Mouse (Mus musculus) midbrain, embryonic 15.5 days (tissue): Measurements from ENCODE around the gene Gm20219. TPM values are rescaled to one million over a fixed set of nuclear protein-coding genes. Genes with fewer than 3 reads are reported as not detected.
"Not testable (repeated sequence)": the region's sequence is repeated elsewhere in the genome, so short reads cannot be mapped to it uniquely, and the experiment has no call there.

ENCODE experiments used
- ATAC-seq: fragments of 200-750 bp; cut with Nextera tagmentation; replicated peaks from 2 replicates; pipeline ENCODE4 v1.8.0; 2017; ENCODE audit warnings: moderate TSS enrichment
- H3K27ac ChIP-seq: fragments of 300-500 bp; sonication (generic); 2 replicates; pipeline ENCODE4 v1.5.1; 2015; ENCODE audit warnings: mild to moderate bottlenecking, inconsistent platforms
- H3K27me3 ChIP-seq: fragments of 300-500 bp; sonication (generic); replicated peaks from 2 replicates; pipeline ENCODE4 v1.6.1; 2015; ENCODE audit warnings: inconsistent platforms
- H3K36me3 ChIP-seq: fragments of 300-500 bp; sonication (generic); replicated peaks from 2 replicates; pipeline ENCODE4 v1.6.1; 2015; ENCODE audit warnings: inconsistent platforms
- H3K4me1 ChIP-seq: fragments of 300-500 bp; sonication (generic); 2 replicates; pipeline ENCODE4 v1.6.1; 2015; ENCODE audit warnings: inconsistent platforms
- H3K4me2 ChIP-seq: fragments of 300-500 bp; sonication (generic); 2 replicates; pipeline ENCODE4 v1.6.1; 2015; ENCODE audit warnings: inconsistent platforms, mild to moderate bottlenecking, moderate library complexity
- H3K4me3 ChIP-seq: fragments of 300-500 bp; sonication (generic); 2 replicates; pipeline ENCODE4 v1.5.1; 2015; ENCODE audit warnings: mild to moderate bottlenecking, inconsistent platforms
- H3K9ac ChIP-seq: fragments of 300-500 bp; sonication (generic); 2 replicates; pipeline ENCODE4 v1.6.1; 2015; ENCODE audit warnings: mild to moderate bottlenecking, inconsistent platforms
- H3K9me3 ChIP-seq: fragments of 300-500 bp; sonication (generic); 2 replicates; pipeline ENCODE4 v1.6.1; 2016; ENCODE audit warnings: inconsistent platforms
- WGBS: fragments of 180-500 bp; shearing (Covaris S2); methylation state at CpG from one replicate; pipeline ENCODE4 v1.1.7; 2015; ENCODE audit warnings: mixed read lengths; 5-methylcytosine and 5-hydroxymethylcytosine counted together
- polyA plus RNA-seq: library from polyadenylated mRNA; unstranded; fragments of >200 nt; fragmentation: Nextera tagmentation; extraction: Ambion mirVana; gene quantifications from 2 replicates; pipeline ENCODE4 v1.2.1, GENCODE M21; 2015

The Gm20219 gene
- polyA plus RNA-seq, 1 experiment from 2014 or later = 1.4 TPM

GRCm38 (mm10) chr17:56509021-56509640, 45.1 kb downstream of the Gm20219 start:
- peaks cover 28% of the 10 kb centered on the region for H3K27me3 ChIP-seq
- H3K27ac ChIP-seq = peak overlapping the region; percentile 53; the same call in 1 of the 2 replicates
- H3K4me2 ChIP-seq = no peak overlapping the region
- ATAC-seq = no peak
- H3K9me3 ChIP-seq = no peaks in the 10 kb centered on the region
- WGBS = 31% methylated on average over 10 of the region's 10 CpGs
- H3K4me1 ChIP-seq = peaks cover 33% of the 10 kb centered on the region
- no peak overlapping the region for H3K9ac ChIP-seq
- H3K36me3 ChIP-seq = no peaks in the 10 kb centered on the region
- no peak overlapping the region for H3K4me3 ChIP-seq

DNA sequence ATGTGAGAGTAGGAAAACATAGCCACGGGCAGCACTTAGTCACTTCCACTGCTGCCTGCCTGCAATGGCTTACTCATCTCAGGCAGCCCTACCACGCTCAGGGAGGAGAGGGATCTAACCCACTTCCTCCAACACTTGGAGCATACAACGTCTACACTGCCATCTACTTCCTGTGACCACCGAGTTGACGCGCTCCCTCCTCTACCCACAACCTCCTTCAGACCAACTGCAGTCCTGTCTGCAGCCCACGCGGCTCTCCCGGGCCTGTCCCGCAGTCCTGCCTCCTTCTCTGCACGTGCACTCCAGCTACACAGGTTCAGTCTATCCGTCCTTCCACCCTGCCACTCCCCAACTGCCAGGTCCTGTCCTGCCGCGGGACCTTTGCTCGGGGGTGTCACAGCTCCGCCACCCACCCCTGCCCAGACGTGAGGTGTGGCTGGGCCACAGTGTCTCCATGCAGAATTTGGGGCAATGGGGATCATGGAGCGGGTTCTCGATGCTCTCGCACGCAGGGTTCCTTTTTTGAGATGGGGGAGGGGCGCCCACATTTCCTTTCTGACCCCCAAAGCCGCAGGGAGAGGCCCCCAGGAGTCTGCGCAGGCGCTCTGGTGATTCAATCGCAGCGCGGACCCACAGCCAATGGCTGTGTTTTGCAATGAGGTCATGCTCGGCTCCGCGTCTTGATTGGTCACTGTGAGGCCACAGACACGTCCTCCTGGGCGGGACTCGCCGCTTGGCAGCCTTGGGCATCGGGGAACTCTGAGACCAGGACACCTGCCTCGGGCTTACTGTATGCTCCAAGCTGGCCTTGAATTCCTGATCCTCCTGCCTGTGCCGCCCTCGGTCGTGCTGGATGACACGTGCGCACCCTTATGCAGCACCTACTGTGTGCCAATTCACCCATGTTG, 46.8 kb downstream of the Gm20219 start:
- Histone ChIP-seq H3K27me3 (peaks cover 24% of the 10 kb centered on the region), H3K9ac (peak overlapping the region; percentile 88), H3K9me3 (no peaks in the 10 kb centered on the region), H3K4me1 (peaks cover 33% of the 10 kb centered on the region), H3K27ac (peak overlapping the region; percentile 96), H3K4me2 (peak overlapping the region; percentile 92), H3K4me3 (peak overlapping the region; percentile 58), H3K36me3 (no peaks in the 10 kb centered on the region)
- ATAC-seq = peak; percentile 96
- WGBS = under 1% methylated on average over 42 of the region's 42 CpGs

DNA sequence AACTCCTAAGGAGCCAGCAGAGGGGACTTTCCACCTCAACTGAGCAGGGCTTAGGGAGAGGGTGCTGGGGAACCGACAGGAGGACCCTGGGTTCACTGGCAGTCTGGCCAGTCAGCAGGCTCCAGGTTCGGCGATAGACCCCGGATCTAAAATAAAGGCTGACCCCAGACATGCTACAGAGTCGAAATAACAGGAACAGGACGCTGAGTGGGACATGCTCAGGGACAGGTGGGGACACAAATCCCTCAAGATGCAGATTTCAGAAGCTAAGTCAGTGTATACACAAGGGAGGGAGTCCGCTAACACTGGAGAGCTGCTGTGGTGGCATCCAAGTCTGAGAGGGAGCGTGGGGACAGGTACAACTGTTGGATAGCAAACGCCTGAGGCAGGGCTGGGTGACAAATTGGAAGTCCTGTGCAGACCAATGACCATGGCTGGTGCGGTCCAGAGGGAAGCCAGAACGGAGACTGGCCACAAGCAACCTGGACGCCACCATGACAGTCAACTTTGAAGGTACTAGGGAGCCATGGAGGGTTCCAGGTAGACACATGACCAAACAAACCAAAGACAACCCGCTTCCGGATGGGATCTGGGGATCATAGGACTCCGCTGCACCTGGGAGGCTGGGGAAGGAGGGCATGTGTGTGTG, 47.6 kb downstream of the Gm20219 start:
- 59% methylated on average over 15 of the region's 15 CpGs for WGBS
- Histone ChIP-seq H3K36me3 (no peaks in the 10 kb centered on the region), H3K4me2 (peak overlapping the region; percentile 92), H3K27me3 (peaks cover 16% of the 10 kb centered on the region), H3K9ac (peak overlapping the region; percentile 88), H3K4me3 (peak overlapping the region; percentile 58), H3K4me1 (peaks cover 34% of the 10 kb centered on the region), H3K27ac (peak overlapping the region; percentile 96), H3K9me3 (no peaks in the 10 kb centered on the region)
- ATAC-seq = no peak

DNA sequence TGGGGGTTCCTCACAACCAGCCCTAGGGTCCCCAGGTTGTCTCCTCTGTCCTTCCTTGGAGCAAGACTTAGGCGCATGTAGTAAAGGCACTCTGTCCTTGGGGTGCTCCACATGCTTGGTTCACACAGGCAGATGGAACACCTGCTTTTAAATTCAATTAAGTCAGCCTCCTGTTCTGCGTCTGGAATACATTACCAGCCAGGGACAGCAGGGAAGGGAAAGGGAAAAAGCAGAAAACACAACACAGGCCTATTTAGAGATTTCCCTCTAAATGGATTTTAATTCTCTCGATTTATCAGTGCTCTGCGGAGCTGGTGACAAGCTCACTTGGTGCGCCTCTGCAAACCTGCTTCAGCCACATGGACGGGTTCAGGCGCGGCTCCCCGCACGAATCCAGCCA, 48.8 kb downstream of the Gm20219 start:
- no peak overlapping the region for H3K9ac ChIP-seq
- no peaks in the 10 kb centered on the region for H3K36me3 ChIP-seq
- no peaks in the 10 kb centered on the region for H3K9me3 ChIP-seq
- H3K4me2 ChIP-seq = no peak overlapping the region
- WGBS = 79% methylated on average over 10 of the region's 10 CpGs
- no peak overlapping the region for H3K4me3 ChIP-seq
- H3K27ac ChIP-seq = no peak overlapping the region
- peaks cover 5% of the 10 kb centered on the region for H3K27me3 ChIP-seq
- H3K4me1 ChIP-seq = peaks cover 23% of the 10 kb centered on the region
- ATAC-seq = no peak

GRCm38 (mm10) chr17:56502526-56502925, 51.7 kb downstream of the Gm20219 start:
- no peaks in the 10 kb centered on the region for H3K36me3 ChIP-seq
- no peak overlapping the region for H3K4me2 ChIP-seq
- peaks cover 17% of the 10 kb centered on the region for H3K4me1 ChIP-seq
- WGBS = 25% methylated on average over 9 of the region's 9 CpGs
- H3K4me3 ChIP-seq = no peak overlapping the region
- peak overlapping the region; percentile 59 for H3K27ac ChIP-seq
- H3K9me3 ChIP-seq = no peaks in the 10 kb centered on the region
- H3K27me3 ChIP-seq = no peaks in the 10 kb centered on the region
- peak; percentile 32 for ATAC-seq
- no peak overlapping the region for H3K9ac ChIP-seq

GRCm38 (mm10) chr17:56501635-56502400, 52.4 kb downstream of the Gm20219 start:
- Histone ChIP-seq H3K27ac (peak overlapping the region; percentile 59), H3K4me1 (peaks cover 14% of the 10 kb centered on the region)
- H3K9ac ChIP-seq, H3K4me2 ChIP-seq, H3K36me3 ChIP-seq, H3K9me3 ChIP-seq, H3K27me3 ChIP-seq, H3K4me3 ChIP-seq, ATAC-seq: not testable (repeated sequence)
- WGBS = 40% methylated on average over 2 of the region's 2 CpGs

Other genes starting within 250 kb of the Gm20219 start
- gene Kdm4b, start 228.3 kb downstream of the Gm20219 start, polyA plus RNA-seq = 86.3 and 86.6 TPM in 2 replicates
- 339 and 349 TPM in 2 replicates for gene Ptprs, start 77.9 kb downstream of the Gm20219 start, polyA plus RNA-seq
- not detected in 2 replicates for gene Znrf4, start 42.0 kb downstream of the Gm20219 start, polyA plus RNA-seq
- gene Safb2, start 30.2 kb upstream of the Gm20219 start, polyA plus RNA-seq = 78.4 and 86.1 TPM in 2 replicates
- gene Safb, start 30.4 kb upstream of the Gm20219 start, polyA plus RNA-seq = 120 and 129 TPM in 2 replicates
- 169 and 175 TPM in 2 replicates for gene 2410015M20Rik, start 55.4 kb upstream of the Gm20219 start, polyA plus RNA-seq
- gene Rpl36, start 59.0 kb upstream of the Gm20219 start, polyA plus RNA-seq = 917 and 926 TPM in 2 replicates
- gene Lonp1, start 72.5 kb upstream of the Gm20219 start, polyA plus RNA-seq = 48.9 and 52.9 TPM in 2 replicates
- 2.3 and 2.5 TPM in 2 replicates for gene Catsperd, start 73.8 kb upstream of the Gm20219 start, polyA plus RNA-seq
- 109 and 116 TPM in 2 replicates for gene Ranbp3, start 118.9 kb upstream of the Gm20219 start, polyA plus RNA-seq
- 516 and 531 TPM in 2 replicates for gene Ndufa11, start 163.4 kb upstream of the Gm20219 start, polyA plus RNA-seq
- 15.5 and 18.2 TPM in 2 replicates for gene Vmac, start 163.6 kb upstream of the Gm20219 start, polyA plus RNA-seq
- 4.1 and 4.6 TPM in 2 replicates for gene Nrtn, start 203.1 kb upstream of the Gm20219 start, polyA plus RNA-seq
- 100.0 and 104 TPM in 2 replicates for gene Dus3l, start 210.4 kb upstream of the Gm20219 start, polyA plus RNA-seq
- gene Prr22, start 215.9 kb upstream of the Gm20219 start, polyA plus RNA-seq = 1.4 TPM in 2 replicates